Mouse (Mus musculus) liver, postnatal 0 days (tissue): ENCODE measurements at regions not wholly inside any gene's neighbourhood (a gene's known extent, or its start where the extent isn't known, plus 50 kb on each side); places are given as distances from the start of the nearest gene placed in this dataset.

ENCODE experiments used
- CTCF ChIP-seq: sonication (generic); IDR thresholded peaks from 2 replicates; pipeline ENCODE4 v1.5.1; 2016; ENCODE audit warnings: antibody characterized with exemption, low read depth
- EP300 ChIP-seq: IDR thresholded peaks from 2 replicates; pipeline ENCODE4 v1.6.1; 2016; ENCODE audit warnings: antibody characterized with exemption, low read depth, mild to moderate bottlenecking

- TF ChIP-seq CTCF (no peak), EP300 (no peak)
Measured at GRCm38 (mm10) chr13:40523115-40523514, 161.9 kb upstream of the Ofcc1 start.
